Mouse (Mus musculus) lung, postnatal 0 days (tissue): ENCODE measurements around the gene Hspb9.

Experiments used
- CTCF ChIP-seq: IDR thresholded peaks from 2 replicates; pipeline ENCODE4 v1.5.1; 2016; ENCODE audit warnings: antibody characterized with exemption, mild to moderate bottlenecking
- EP300 ChIP-seq: IDR thresholded peaks from 2 replicates; pipeline ENCODE4 v1.6.1; 2016; ENCODE audit warnings: antibody characterized with exemption, mild to moderate bottlenecking, control low read depth

DNA sequence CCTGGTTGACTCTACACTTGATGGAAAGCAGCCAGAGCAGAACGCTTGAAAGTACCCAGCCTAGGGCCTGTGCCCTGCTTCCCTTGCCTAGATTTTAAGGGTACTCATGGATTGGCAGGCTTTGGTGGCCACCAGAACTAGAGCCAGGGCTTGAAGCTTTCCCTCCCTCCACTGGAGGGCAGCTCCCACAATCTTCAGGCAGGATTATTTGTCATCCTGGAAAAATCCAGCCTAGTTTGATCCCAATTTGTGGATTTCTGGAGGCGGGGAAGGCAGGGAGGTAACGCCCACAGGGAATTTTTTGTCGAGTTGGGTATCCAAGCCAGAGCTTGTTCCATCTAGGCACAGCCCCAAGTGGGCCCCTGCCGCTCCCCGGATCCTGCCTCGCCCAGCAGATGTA is 23.3 kb upstream of the Hspb9 start:
- TF ChIP-seq CTCF, result no peak
- no peak for TF ChIP-seq EP300
